Mouse (Mus musculus): ENCODE results near the gene Fzr1. TPM values are rescaled to one million over a fixed set of nuclear protein-coding genes. Genes with fewer than 3 reads are reported as not detected.
A peak's percentile ranks its signal among the peaks of the same experiment; 100 is the strongest.

Fzr1 gene
- total RNA-seq, 2 experiments from 2014 or later, result 70.8 to 72.5 TPM

- peak; percentile 85 to 87 for DNase-seq (ENCODE audit: low spot score in 2 of 2)
Observed at GRCm38 (mm10) chr10:81416581-81417226, 38.4 kb upstream of the Fzr1 start.

- DNase-seq (ENCODE audit: low spot score in 2 of 2), result no peak
Observed at GRCm38 (mm10) chr10:81415549-81416310, 37.4 kb upstream of the Fzr1 start.

- DNase-seq (ENCODE audit: low spot score in 2 of 2), result no peak
Observed at GRCm38 (mm10) chr10:81415146-81415545, 36.8 kb upstream of the Fzr1 start.

- no peak for DNase-seq (ENCODE audit: low spot score in 2 of 2)
Observed at GRCm38 (mm10) chr10:81414682-81415081, 36.4 kb upstream of the Fzr1 start.

- DNase-seq (ENCODE audit: low spot score in 2 of 2), result peak; percentile 73 to 86
Observed at GRCm38 (mm10) chr10:81413310-81414261, 35.3 kb upstream of the Fzr1 start.

- no peak for DNase-seq (ENCODE audit: low spot score in 2 of 2)
Observed at GRCm38 (mm10) chr10:81412586-81413309, 34.4 kb upstream of the Fzr1 start.

GRCm38 (mm10) chr10:81411471-81412400 lies 33.4 kb upstream of the Fzr1 start:
- DNase-seq (ENCODE audit: low spot score in 2 of 2), result peak in 1 of 2 experiments; percentile 71

- no peak for DNase-seq (ENCODE audit: low spot score in 2 of 2)
Observed at GRCm38 (mm10) chr10:81410981-81411380, 32.7 kb upstream of the Fzr1 start.

GRCm38 (mm10) chr10:81410350-81410749 lies 32.0 kb upstream of the Fzr1 start:
- DNase-seq (ENCODE audit: low spot score in 2 of 2), result no peak

GRCm38 (mm10) chr10:81409330-81409729 lies 31.0 kb upstream of the Fzr1 start:
- DNase-seq (ENCODE audit: low spot score in 2 of 2), result no peak

GRCm38 (mm10) chr10:81408871-81409291 lies 30.6 kb upstream of the Fzr1 start:
- DNase-seq (ENCODE audit: low spot score in 2 of 2), result peak in 1 of 2 experiments; percentile 73

GRCm38 (mm10) chr10:81408424-81408729 lies 30.1 kb upstream of the Fzr1 start:
- DNase-seq (ENCODE audit: low spot score in 2 of 2), result no peak

GRCm38 (mm10) chr10:81407539-81408423 lies 29.5 kb upstream of the Fzr1 start:
- peak in 1 of 2 experiments; percentile 80 for DNase-seq (ENCODE audit: low spot score in 2 of 2)

GRCm38 (mm10) chr10:81406504-81407440 lies 28.5 kb upstream of the Fzr1 start:
- no peak for DNase-seq (ENCODE audit: low spot score in 2 of 2)

- DNase-seq (ENCODE audit: low spot score in 2 of 2), result peak in 1 of 2 experiments; percentile 69
Observed at GRCm38 (mm10) chr10:81405588-81406201, 27.4 kb upstream of the Fzr1 start.

GRCm38 (mm10) chr10:81404720-81405119 lies 26.4 kb upstream of the Fzr1 start:
- no peak for DNase-seq (ENCODE audit: low spot score in 2 of 2)

- no peak for DNase-seq (ENCODE audit: low spot score in 2 of 2)
Observed at GRCm38 (mm10) chr10:81404082-81404481, 25.8 kb upstream of the Fzr1 start.
